Mouse (Mus musculus) embryonic facial prominence, embryonic 11.5 days (tissue): Measurements from ENCODE around the gene Hpd. TPM values are rescaled to one million over a fixed set of nuclear protein-coding genes. Genes with fewer than 3 reads are reported as not detected.
"Not testable (repeated sequence)": the region's sequence is repeated elsewhere in the genome, so short reads cannot be mapped to it uniquely, and the experiment has no call there.

Source experiments
- ATAC-seq: fragments of 200-750 bp; cut with Nextera tagmentation; replicated peaks from 2 replicates; pipeline ENCODE4 v1.8.0; 2017; ENCODE audit warnings: low read depth; ENCODE audit not compliant: insufficient number of reproducible peaks, low FRiP score, low TSS enrichment
- DNase-seq: peaks from one replicate; pipeline ENCODE4 v3.0.0-alpha.2; 2015; ENCODE audit warnings: low spot score
- H3K27ac ChIP-seq: fragments of 300-500 bp; sonication (generic); replicated peaks from 2 replicates; pipeline ENCODE4 v1.5.1; 2014; ENCODE audit warnings: mild to moderate bottlenecking, low read depth, low read length, control low read depth
- H3K27me3 ChIP-seq: fragments of 300-500 bp; sonication (generic); 2 replicates; pipeline ENCODE4 v1.6.1; 2014; ENCODE audit warnings: mild to moderate bottlenecking, low read length, moderate library complexity, mixed read lengths; ENCODE audit not compliant: control insufficient read depth, insufficient read depth
- H3K36me3 ChIP-seq: fragments of 300-500 bp; sonication (generic); replicated peaks from 2 replicates; pipeline ENCODE4 v1.6.1; 2014; ENCODE audit warnings: low read depth, mild to moderate bottlenecking, low read length, moderate library complexity, mixed read lengths; ENCODE audit not compliant: control insufficient read depth, insufficient read depth
- H3K4me1 ChIP-seq: fragments of 300-500 bp; sonication (generic); 2 replicates; pipeline ENCODE4 v1.6.1; 2014; ENCODE audit warnings: low read length, mixed read lengths; ENCODE audit not compliant: control insufficient read depth, insufficient read depth
- H3K4me2 ChIP-seq: fragments of 300-500 bp; sonication (generic); 2 replicates; pipeline ENCODE4 v1.6.1; 2014; ENCODE audit warnings: low read depth, mild to moderate bottlenecking, control low read depth, low read length, moderate library complexity
- H3K4me3 ChIP-seq: fragments of 300-500 bp; sonication (generic); 2 replicates; pipeline ENCODE4 v1.5.1; 2014; ENCODE audit warnings: low read depth, low read length, control low read depth
- H3K9ac ChIP-seq: fragments of 300-500 bp; sonication (generic); replicated peaks from 2 replicates; pipeline ENCODE4 v1.6.1; 2014; ENCODE audit warnings: mild to moderate bottlenecking, control low read depth, low read length
- H3K9me3 ChIP-seq: fragments of 300-500 bp; sonication (generic); replicated peaks from 2 replicates; pipeline ENCODE4 v1.6.1; 2016; ENCODE audit warnings: mild to moderate bottlenecking, low read length, inconsistent platforms, mixed read lengths; ENCODE audit not compliant: control insufficient read depth
- WGBS: fragments of 180-500 bp; shearing (Covaris S2); extraction: QIAGEN DNeasy Blood & Tissue Kit; methylation state at CpG from one replicate; pipeline ENCODE4 v1.1.7; 2014; 5-methylcytosine and 5-hydroxymethylcytosine counted together
- polyA plus RNA-seq: library from polyadenylated mRNA; unstranded; fragments of >200 nt; fragmentation: Nextera tagmentation; extraction: Ambion mirVana; gene quantifications from 2 replicates; pipeline ENCODE4 v1.2.1, GENCODE M21; 2014

Gene Hpd
- polyA plus RNA-seq, 1 experiment from 2014 or later, result not detected

DNA sequence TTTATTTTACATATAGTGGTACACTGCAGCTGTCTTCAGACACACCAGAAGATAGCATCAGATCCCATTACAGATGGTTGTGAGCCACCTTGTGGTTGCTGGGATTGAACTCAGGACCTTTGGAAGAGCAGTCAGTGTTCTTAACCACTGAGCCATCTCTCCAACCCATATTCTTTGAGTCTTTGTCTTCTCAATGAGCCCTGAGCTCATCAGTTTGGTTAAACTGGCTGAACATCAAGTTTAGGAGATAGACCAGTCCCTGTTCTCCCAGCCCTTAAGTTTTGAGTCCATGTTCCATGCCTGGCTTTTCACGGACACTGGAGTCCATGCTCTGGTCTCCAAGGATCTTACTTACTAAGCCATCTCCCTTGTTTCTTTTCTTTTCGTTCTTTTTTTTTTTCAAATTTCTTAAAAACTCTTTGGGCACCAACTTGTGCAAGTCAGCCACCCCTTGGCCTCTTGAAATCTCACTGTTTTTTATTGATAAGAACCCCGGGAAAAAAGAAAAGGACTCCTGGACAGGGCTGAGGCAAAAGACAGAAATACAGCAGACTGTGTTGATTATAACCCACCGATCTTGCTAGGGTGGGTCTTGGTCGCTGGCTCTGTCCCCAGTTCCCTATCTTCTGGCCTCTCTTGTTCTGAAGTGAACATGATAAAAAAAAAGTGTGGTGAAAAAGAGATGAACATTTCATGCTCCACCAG is 40.0 kb upstream of the Hpd start:
- H3K9me3 ChIP-seq, H3K36me3 ChIP-seq, H3K27me3 ChIP-seq, H3K27ac ChIP-seq, H3K4me3 ChIP-seq, DNase-seq, H3K4me1 ChIP-seq, H3K4me2 ChIP-seq, ATAC-seq, H3K9ac ChIP-seq: not testable (repeated sequence)
- WGBS, result 79% methylated on average over 3 of the region's 5 CpGs

DNA sequence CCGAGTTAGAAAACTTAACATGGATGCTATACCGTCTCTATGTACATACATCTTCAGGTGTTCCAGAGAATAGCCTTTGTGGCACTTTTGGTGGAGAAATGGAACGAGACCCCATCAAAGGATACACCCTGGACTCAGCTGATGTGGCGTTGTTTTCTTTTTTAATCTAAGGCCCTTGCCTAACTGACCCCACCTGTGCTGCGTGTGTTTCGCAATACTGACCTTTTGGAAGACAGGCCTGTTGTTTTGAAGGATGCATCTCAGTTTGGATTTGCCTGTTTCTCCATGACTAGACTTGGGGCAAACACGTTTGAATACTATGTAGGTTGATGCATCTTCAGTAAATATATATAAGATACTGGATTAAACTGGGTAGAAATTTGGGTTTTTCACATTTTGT is 21.1 kb upstream of the Hpd start:
- not testable (repeated sequence) for H3K9me3 ChIP-seq, DNase-seq, H3K4me1 ChIP-seq, H3K9ac ChIP-seq, H3K4me2 ChIP-seq, H3K36me3 ChIP-seq, ATAC-seq, H3K4me3 ChIP-seq, H3K27ac ChIP-seq, H3K27me3 ChIP-seq
- WGBS, result 90% methylated on average over 6 of the region's 7 CpGs

GRCm38 (mm10) chr5:123202771-123203170 is 20.2 kb upstream of the Hpd start:
- not testable (repeated sequence) for H3K4me2 ChIP-seq, H3K9me3 ChIP-seq, H3K4me1 ChIP-seq, H3K9ac ChIP-seq, H3K27me3 ChIP-seq, H3K36me3 ChIP-seq, H3K4me3 ChIP-seq, DNase-seq, H3K27ac ChIP-seq, ATAC-seq
- 58% methylated on average over 3 of the region's 4 CpGs for WGBS

DNA sequence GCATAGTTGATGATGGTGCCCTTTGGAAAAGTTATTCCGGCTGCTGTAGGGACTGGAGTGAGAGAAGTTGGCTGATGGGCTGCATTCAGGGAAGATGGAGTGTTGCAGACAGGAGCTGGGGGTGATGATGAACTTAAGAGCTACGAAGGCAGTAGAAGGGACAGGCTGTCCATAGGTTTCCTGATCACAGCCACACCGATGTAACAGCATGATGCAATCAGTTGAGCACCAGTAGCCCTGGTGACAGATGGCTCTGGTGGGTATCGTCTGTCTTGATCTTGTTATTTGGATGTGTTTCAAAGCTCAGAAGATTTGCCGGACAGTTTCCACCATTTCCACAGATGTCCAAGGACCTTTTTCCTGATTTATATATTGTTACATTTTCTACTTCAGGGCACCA is 19.5 kb upstream of the Hpd start:
- Histone ChIP-seq H3K4me2 (no peak overlapping the region), H3K36me3 (no peaks in the 10 kb centered on the region), H3K4me1 (no peaks in the 10 kb centered on the region), H3K27me3 (no peaks in the 10 kb centered on the region), H3K9ac (no peak overlapping the region), H3K27ac (no peak overlapping the region), H3K4me3 (no peak overlapping the region), H3K9me3 (no peaks in the 10 kb centered on the region)
- 85% methylated on average over 5 of the region's 5 CpGs for WGBS
- DNase-seq, result no peak
- ATAC-seq, result no peak

DNA sequence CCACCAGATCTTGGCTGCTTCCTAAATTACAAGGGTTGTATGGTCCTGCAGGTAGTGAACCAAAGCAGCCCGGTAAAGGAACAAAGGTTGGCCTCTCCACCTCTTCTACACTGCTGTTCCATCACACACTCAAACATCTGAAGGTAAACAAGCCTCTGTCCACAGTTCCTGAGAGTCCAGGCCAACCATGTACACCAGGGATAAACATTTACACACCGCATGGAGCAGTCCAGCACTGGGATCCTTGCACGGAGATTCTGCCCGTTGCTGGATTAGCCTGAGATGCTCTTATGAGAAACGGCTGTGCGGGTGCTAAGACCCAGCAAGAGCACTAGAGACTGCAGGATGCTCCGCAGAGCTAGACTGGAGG is 19.0 kb upstream of the Hpd start:
- no peak overlapping the region for H3K4me2 ChIP-seq
- ATAC-seq, result no peak
- no peaks in the 10 kb centered on the region for H3K27me3 ChIP-seq
- H3K36me3 ChIP-seq, result no peaks in the 10 kb centered on the region
- H3K9ac ChIP-seq, result no peak overlapping the region
- no peaks in the 10 kb centered on the region for H3K9me3 ChIP-seq
- H3K4me1 ChIP-seq, result no peaks in the 10 kb centered on the region
- no peak overlapping the region for H3K4me3 ChIP-seq
- 89% methylated on average over 7 of the region's 7 CpGs for WGBS
- no peak for DNase-seq
- H3K27ac ChIP-seq, result no peak overlapping the region

- H3K36me3 ChIP-seq, H3K4me1 ChIP-seq, H3K27me3 ChIP-seq, H3K4me3 ChIP-seq, ATAC-seq, H3K27ac ChIP-seq, H3K9me3 ChIP-seq, H3K9ac ChIP-seq, DNase-seq, H3K4me2 ChIP-seq: not testable (repeated sequence)
- WGBS, result 86% methylated on average over 5 of the region's 7 CpGs
These were observed 18.4 kb upstream of the Hpd start for GRCm38 (mm10) chr5:123200816-123201522.

DNA sequence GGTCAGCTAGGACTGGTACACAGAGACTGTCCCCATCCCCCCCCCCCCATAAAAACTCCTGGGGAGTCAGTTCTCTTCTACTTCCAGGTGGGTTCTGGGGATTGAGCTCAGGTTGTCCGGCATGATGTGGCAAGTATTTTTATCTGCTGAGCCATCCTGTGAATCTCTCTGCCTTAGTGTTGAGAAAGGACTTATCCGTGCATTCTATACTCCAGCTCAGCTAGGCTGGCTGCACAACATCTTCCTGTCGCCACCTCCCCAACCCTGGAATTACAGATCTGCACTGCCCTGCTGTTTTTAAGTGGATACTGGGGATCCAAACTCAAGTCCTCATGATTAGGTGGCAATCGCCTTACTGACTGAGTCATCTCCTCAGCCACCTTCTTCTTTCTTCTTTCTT is 16.0 kb upstream of the Hpd start:
- DNase-seq (no peak), ATAC-seq (no peak)
- Histone ChIP-seq H3K27ac (no peak overlapping the region), H3K36me3 (no peaks in the 10 kb centered on the region), H3K4me1 (no peaks in the 10 kb centered on the region), H3K9me3 (no peaks in the 10 kb centered on the region), H3K27me3 (no peaks in the 10 kb centered on the region), H3K4me3 (no peak overlapping the region), H3K9ac (no peak overlapping the region), H3K4me2 (no peak overlapping the region)
- 90% methylated on average over 4 of the region's 4 CpGs for WGBS

DNA sequence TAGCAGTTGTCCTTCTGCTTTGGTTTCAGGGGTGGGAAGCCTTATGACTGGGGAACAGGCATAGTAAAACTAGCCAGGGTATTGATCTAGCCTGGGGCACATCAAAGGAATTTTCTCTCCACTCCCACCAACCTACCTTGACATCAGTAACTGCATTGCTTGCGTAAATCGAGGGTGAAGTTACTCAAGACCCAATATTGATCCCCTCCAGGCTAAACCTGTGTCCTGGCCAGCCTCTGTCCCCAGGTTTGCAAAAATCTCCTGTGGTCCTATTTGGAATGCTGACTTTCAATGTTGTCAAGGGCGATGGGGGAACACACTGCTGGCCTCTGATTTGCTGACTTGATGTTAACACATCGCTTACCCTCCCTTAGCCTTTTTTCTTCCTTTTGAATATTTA is 14.2 kb upstream of the Hpd start:
- H3K27ac ChIP-seq, result no peak overlapping the region
- H3K4me1 ChIP-seq, result no peaks in the 10 kb centered on the region
- ATAC-seq, result no peak
- WGBS, result 80% methylated on average over 4 of the region's 4 CpGs
- H3K36me3 ChIP-seq, result no peaks in the 10 kb centered on the region
- no peak overlapping the region for H3K9ac ChIP-seq
- no peaks in the 10 kb centered on the region for H3K27me3 ChIP-seq
- no peak overlapping the region for H3K4me2 ChIP-seq
- no peak for DNase-seq
- H3K4me3 ChIP-seq, result no peak overlapping the region
- no peaks in the 10 kb centered on the region for H3K9me3 ChIP-seq
